Mouse (Mus musculus) limb, embryonic 11.5 days (tissue): ENCODE results near the gene Fzd2. TPM values are rescaled to one million over a fixed set of nuclear protein-coding genes. Genes with fewer than 3 reads are reported as not detected.
"Not testable (repeated sequence)": the region's sequence is repeated elsewhere in the genome, so short reads cannot be mapped to it uniquely, and the experiment has no call there.

Source experiments
- ATAC-seq: fragments of 200-750 bp; cut with Nextera tagmentation; 2 replicates; pipeline ENCODE4 v1.8.0; 2017; ENCODE audit warnings: low read depth; ENCODE audit not compliant: insufficient number of reproducible peaks, low FRiP score, low TSS enrichment
- DNase-seq: peaks from one replicate; pipeline ENCODE4 v3.0.0-alpha.2; 2015; ENCODE audit warnings: low spot score
- H3K27ac ChIP-seq: fragments of 300-500 bp; sonication (generic); replicated peaks from 2 replicates; pipeline ENCODE4 v1.5.1; 2014; ENCODE audit warnings: low read depth, mild to moderate bottlenecking, low read length
- H3K27me3 ChIP-seq: fragments of 300-500 bp; sonication (generic); 2 replicates; pipeline ENCODE4 v1.6.1; 2014; ENCODE audit warnings: mild to moderate bottlenecking, low read length, mixed read lengths; ENCODE audit not compliant: control insufficient read depth, insufficient read depth
- H3K36me3 ChIP-seq: fragments of 300-500 bp; sonication (generic); 2 replicates; pipeline ENCODE4 v1.6.1; 2014; ENCODE audit warnings: mild to moderate bottlenecking, low read length, moderate library complexity, mixed read lengths; ENCODE audit not compliant: control insufficient read depth, insufficient read depth
- H3K4me1 ChIP-seq: fragments of 300-500 bp; sonication (generic); 2 replicates; pipeline ENCODE4 v1.6.1; 2014; ENCODE audit warnings: low read length, mixed read lengths; ENCODE audit not compliant: control insufficient read depth, insufficient read depth
- H3K4me2 ChIP-seq: fragments of 300-500 bp; sonication (generic); 2 replicates; pipeline ENCODE4 v1.6.1; 2014; ENCODE audit warnings: low read depth, mild to moderate bottlenecking, moderate library complexity; ENCODE audit not compliant: severe bottlenecking
- H3K4me3 ChIP-seq: fragments of 300-500 bp; sonication (generic); 2 replicates; pipeline ENCODE4 v1.5.1; 2014; ENCODE audit warnings: low read depth, low read length
- H3K9ac ChIP-seq: fragments of 300-500 bp; sonication (generic); 2 replicates; pipeline ENCODE4 v1.6.1; 2014; ENCODE audit warnings: mild to moderate bottlenecking, low read length
- H3K9me3 ChIP-seq: fragments of 300-500 bp; sonication (generic); 2 replicates; pipeline ENCODE4 v1.6.1; 2016; ENCODE audit warnings: low read length; ENCODE audit not compliant: control insufficient read depth
- WGBS: fragments of 180-500 bp; shearing (Covaris S2); extraction: QIAGEN DNeasy Blood & Tissue Kit; methylation state at CpG from one replicate; pipeline ENCODE4 v1.1.7; 2014; 5-methylcytosine and 5-hydroxymethylcytosine counted together
- polyA plus RNA-seq: library from polyadenylated mRNA; unstranded; fragments of >200 nt; fragmentation: Nextera tagmentation; extraction: Ambion mirVana; gene quantifications from 2 replicates; pipeline ENCODE4 v1.2.1, GENCODE M21; 2014

The Fzd2 gene
- polyA plus RNA-seq, 1 experiment from 2014 or later = 57.4 TPM

DNA sequence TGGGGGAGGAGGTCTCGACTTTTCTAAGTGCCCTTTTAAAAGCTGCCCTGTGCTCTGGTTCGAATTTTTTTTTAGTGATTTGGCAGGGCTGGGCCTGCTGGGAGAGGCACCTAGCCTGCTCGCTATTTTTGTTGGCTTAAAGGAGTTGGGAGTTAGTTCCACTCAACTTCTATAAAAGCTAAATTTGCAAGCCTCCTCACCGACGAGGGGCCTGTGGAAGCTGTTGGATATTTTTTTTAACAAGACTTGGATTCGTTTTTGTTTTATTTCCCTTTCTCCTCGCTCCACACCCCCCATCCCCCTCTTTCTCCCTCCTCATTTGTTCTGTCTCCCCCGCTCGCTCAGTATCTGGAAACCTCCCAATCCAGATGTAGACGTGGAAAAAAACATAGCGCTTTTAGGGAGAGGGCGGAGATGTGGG, 2.6 kb downstream of the Fzd2 start:
- Histone ChIP-seq H3K9ac (peak overlapping the region; percentile 90), H3K4me3 (peak overlapping the region; percentile 99), H3K36me3 (no peaks in the 10 kb centered on the region), H3K27me3 (0 out of 2 replicates have a peak, but pooled peaks cover 4% of the 10 kb centered on the region), H3K9me3 (no peaks in the 10 kb centered on the region), H3K27ac (peak overlapping the region; percentile 90), H3K4me1 (peaks cover 36% of the 10 kb centered on the region), H3K4me2 (peak overlapping the region; percentile 53)
- DNase-seq (peak; percentile 66), ATAC-seq (no peak)
- WGBS = under 1% methylated on average over 12 of the region's 12 CpGs

DNA sequence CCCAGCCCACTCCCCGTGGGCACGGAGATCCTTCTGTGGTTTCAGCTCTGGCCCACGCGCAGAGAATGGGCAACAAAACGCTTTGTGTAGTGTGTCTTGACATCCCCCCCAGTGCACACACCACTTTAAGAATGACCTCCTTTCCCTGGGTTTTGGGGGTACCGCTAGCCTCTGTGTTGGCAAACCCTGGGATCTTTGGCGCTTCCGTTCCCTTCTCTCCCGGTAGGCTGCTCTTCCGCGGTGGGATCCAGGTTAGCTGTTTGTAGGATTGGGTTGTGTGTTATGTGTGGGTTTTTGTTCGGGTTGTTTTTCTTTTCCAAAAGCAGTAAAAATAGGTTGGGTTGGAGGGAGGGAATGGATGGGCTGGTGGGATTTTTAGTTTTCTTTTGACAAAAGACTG, 3.0 kb downstream of the Fzd2 start:
- DNase-seq, H3K27me3 ChIP-seq, H3K9me3 ChIP-seq, ATAC-seq, H3K36me3 ChIP-seq: not testable (repeated sequence)
- Histone ChIP-seq H3K4me2 (peak overlapping the region; percentile 53), H3K4me3 (peak overlapping the region; percentile 99), H3K27ac (peak overlapping the region; percentile 90), H3K4me1 (peaks cover 40% of the 10 kb centered on the region), H3K9ac (peak overlapping the region; percentile 90)
- 0% methylated on average over 12 of the region's 12 CpGs for WGBS

DNA sequence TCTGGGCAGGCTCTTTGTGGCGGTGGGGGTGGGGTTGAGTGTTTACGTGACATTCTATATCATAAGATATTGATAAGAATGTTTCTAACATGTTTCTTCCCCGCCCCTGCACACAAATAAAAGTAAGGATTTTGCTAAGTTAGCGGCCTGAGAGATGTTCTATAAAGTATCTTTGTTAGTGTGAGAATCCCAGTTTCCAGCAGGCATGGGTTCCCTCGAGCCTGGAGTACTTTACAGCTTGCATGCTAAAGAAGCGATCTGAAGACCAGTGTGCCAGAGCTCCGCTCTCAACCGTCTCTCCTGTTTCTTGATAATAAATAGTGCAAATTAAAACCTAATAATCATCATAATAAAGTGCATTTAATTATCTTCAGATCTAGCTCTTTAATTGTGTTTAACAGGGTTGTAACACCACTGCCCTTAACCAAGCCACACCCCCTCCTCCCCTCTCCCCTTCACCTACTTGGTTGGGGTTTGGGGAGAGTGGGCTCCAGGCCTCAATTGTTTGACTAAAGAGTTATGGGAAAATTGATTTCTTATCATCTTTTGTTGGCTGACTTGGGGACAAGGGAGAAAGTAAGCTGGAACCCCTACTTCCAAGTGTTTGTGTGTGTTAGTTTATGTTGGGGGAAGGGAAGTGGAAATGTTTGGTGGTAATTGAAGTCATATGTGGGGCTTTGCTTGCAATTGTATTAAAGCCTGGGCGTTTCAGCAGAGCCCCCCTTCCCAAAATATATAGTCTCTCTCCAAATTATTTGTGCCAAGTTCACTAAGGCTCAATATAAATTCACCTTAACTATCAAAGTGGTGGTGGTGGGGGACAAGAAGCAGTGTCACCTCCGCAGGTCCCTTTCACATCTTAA, 3.7 kb downstream of the Fzd2 start:
- peak; percentile 70 for DNase-seq
- no peak for ATAC-seq
- Histone ChIP-seq H3K9ac (peak overlapping the region; percentile 90), H3K36me3 (no peaks in the 10 kb centered on the region), H3K27ac (peak overlapping the region; percentile 90), H3K4me3 (peak overlapping the region; percentile 99), H3K9me3 (no peaks in the 10 kb centered on the region), H3K4me2 (peak overlapping the region; percentile 53), H3K4me1 (peaks cover 40% of the 10 kb centered on the region), H3K27me3 (0 out of 2 replicates have a peak, but pooled peaks cover 4% of the 10 kb centered on the region)
- WGBS = 2% methylated on average over 10 of the region's 10 CpGs

DNA sequence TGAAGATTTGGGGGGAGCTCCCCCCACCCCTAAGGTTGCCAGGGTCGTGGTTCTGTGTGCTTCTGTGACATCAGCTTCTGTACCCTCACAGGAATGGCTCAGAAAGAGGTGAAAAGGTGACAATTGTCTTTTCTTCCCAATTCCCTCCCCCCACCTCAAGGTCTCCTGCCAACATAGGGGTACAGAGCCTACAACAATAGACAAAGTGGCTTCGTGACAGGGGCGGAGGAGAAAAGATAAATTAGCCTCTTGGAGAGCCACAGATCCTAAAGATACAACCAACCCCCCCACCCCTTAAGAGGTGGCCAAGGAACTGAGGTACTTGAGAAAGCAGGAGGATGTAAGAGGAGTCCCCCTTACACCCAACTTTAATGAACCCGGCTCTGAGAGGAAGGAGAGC, 4.5 kb downstream of the Fzd2 start:
- peak overlapping the region; percentile 90 for H3K9ac ChIP-seq
- no peaks in the 10 kb centered on the region for H3K9me3 ChIP-seq
- WGBS = 14% methylated on average over 4 of the region's 4 CpGs
- no peak for ATAC-seq
- peak overlapping the region; percentile 53 for H3K4me2 ChIP-seq
- no peaks in the 10 kb centered on the region for H3K36me3 ChIP-seq
- peak overlapping the region; percentile 99 for H3K4me3 ChIP-seq
- H3K27me3 ChIP-seq = 0 out of 2 replicates have a peak, but pooled peaks cover 4% of the 10 kb centered on the region
- H3K27ac ChIP-seq = peak overlapping the region; percentile 90
- H3K4me1 ChIP-seq = peaks cover 40% of the 10 kb centered on the region
- DNase-seq = peak; percentile 33

DNA sequence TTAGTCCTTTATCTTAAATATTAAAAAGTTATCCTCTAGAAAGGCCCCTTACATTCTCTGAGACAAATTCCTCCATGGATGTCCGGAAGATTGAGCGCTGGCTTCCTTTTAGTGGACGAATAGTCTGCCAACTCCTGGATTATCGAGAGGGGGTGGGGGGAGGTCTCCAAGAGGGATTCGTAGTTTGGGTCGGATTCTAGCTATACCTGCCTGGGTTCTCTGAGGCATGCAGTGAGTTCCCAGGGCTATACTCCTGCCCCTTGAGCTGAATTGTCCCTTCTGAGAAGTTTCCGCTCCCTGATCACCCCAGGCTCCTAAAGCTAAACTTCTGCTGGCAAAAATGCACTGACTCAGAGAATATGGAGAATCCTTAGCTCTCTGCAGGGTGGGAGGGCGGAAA, 5.3 kb downstream of the Fzd2 start:
- H3K4me3 ChIP-seq = no peak overlapping the region

DNA sequence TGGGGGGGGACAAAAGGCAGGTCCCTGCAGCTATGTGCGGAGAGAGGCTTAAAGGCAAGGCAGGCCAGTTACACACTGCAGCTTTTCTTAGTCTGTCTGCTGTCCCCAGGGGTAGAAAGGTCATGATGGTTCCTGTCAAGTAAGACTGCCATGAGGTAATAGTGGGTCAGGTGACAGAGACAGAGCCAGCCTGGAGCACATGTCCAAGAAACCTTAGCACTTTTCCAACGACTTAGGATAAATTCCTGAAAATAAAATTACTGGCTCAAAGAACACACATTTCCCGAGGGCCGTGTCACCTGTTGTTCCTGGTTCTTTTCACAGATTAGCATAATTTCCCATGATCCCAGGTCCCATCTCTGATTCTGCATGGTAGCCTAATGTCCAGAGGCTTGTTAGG, 6.1 kb downstream of the Fzd2 start:
- 19% methylated on average over 4 of the region's 4 CpGs for WGBS
- DNase-seq = peak; percentile 40
- Histone ChIP-seq H3K4me2 (peak overlapping the region; percentile 32), H3K27ac (peak overlapping the region; percentile 89), H3K9me3 (no peaks in the 10 kb centered on the region), H3K4me3 (peak overlapping the region; percentile 10; the same call in 1 of the 2 replicates), H3K27me3 (0 out of 2 replicates have a peak, but pooled peaks cover 4% of the 10 kb centered on the region), H3K36me3 (no peaks in the 10 kb centered on the region), H3K4me1 (peaks cover 40% of the 10 kb centered on the region), H3K9ac (peak overlapping the region; percentile 55; the same call in 1 of the 2 replicates)
- ATAC-seq = 0 out of 2 replicates have a peak, but pooled peaks have one; percentile 24

More for the DNA sequence above, 5.3 kb downstream of the Fzd2 start:
- H3K4me1 ChIP-seq = peaks cover 40% of the 10 kb centered on the region
- peak overlapping the region; percentile 90; the same call in 1 of the 2 replicates for H3K9ac ChIP-seq
- H3K9me3 ChIP-seq = no peaks in the 10 kb centered on the region
- no peaks in the 10 kb centered on the region for H3K36me3 ChIP-seq
- ATAC-seq (no peak), DNase-seq (no peak)
- H3K27me3 ChIP-seq = 0 out of 2 replicates have a peak, but pooled peaks cover 4% of the 10 kb centered on the region
- WGBS = 48% methylated on average over 8 of the region's 8 CpGs
- peak overlapping the region; percentile 53 for H3K4me2 ChIP-seq
- peak overlapping the region; percentile 90 for H3K27ac ChIP-seq

DNA sequence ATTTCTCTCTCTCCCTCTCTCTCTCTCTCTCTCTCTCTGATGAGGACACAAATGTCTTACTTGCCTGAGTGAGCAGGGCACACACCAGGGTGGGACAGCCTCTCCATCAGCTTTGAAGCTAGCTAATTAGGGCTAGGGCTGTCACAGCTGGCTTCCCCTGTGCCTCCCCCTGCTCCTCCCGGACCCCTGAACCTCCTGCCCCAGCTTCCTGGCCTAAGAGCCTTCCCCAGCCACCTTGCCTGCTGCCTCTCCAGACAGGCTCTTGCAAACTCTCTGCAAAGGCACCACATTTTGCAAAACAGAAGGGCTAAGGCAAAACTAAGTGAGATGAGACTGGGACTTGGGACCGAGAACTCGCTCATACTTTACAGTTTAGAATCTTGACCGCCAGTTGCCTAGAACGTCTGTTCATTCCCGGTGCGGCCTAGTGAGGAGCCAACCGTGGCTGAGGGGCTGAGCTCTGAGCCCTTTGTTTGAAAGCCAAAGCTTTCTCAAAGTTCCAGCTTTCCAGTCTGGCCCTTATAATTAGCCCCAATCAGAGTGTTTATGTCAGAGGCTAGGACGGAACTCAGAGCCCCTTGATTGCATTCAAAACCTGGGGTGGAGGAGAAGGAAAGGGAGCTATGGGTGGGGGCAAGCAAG, 6.6 kb downstream of the Fzd2 start:
- H3K4me1 ChIP-seq = peaks cover 40% of the 10 kb centered on the region

DNA sequence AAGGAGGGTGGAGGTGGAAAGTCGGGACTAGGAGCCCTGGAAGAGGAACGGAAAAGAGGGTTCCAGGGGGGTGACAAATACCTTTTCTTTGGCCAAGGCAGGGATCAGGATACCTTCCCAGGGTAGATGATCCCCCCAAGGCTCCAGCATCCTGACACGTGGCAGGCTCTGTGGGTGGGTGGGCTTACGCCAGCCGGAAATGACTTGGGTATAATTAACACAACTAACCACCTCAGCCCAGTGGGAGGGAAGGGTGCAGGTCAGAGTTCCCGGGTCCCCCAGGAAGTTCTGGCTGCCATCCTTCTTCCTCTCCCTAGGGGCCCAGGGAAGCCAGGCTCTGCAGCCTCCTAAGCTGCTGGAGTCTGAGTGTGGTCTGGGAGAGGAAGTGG, 7.1 kb downstream of the Fzd2 start:
- H3K4me3 ChIP-seq = no peak overlapping the region
- peak; percentile 41 for DNase-seq
- no peak for ATAC-seq

More for the DNA sequence above, 6.6 kb downstream of the Fzd2 start:
- DNase-seq = peak; percentile 57
- Histone ChIP-seq H3K27me3 (0 out of 2 replicates have a peak, but pooled peaks cover 3% of the 10 kb centered on the region), H3K4me3 (peak overlapping the region; percentile 10; the same call in 1 of the 2 replicates), H3K4me2 (peak overlapping the region; percentile 32), H3K27ac (peak overlapping the region; percentile 89), H3K9me3 (no peaks in the 10 kb centered on the region), H3K36me3 (no peaks in the 10 kb centered on the region), H3K9ac (peak overlapping the region; percentile 55)
- ATAC-seq = peak; percentile 14; the same call in 1 of the 2 replicates
- WGBS = 8% methylated on average over 9 of the region's 9 CpGs

More for the DNA sequence above, 7.1 kb downstream of the Fzd2 start:
- Histone ChIP-seq H3K27ac (peak overlapping the region; percentile 89), H3K36me3 (no peaks in the 10 kb centered on the region), H3K9ac (peak overlapping the region; percentile 40), H3K4me1 (peaks cover 40% of the 10 kb centered on the region), H3K4me2 (peak overlapping the region; percentile 32; the same call in 1 of the 2 replicates), H3K9me3 (no peaks in the 10 kb centered on the region), H3K27me3 (no peaks in the 10 kb centered on the region)
- 4% methylated on average over 6 of the region's 6 CpGs for WGBS
